Mouse (Mus musculus) frontal cortex, adult (tissue): Measurements from ENCODE around the gene Lypd5.

Experiments used
- ATAC-seq: cut with Nextera tagmentation; 2 replicates; pipeline ENCODE4 v1.9.2; 2017; ENCODE audit warnings: mild to moderate bottlenecking, moderate library complexity, mixed read lengths; ENCODE audit not compliant: low TSS enrichment

Gene Lypd5

DNA sequence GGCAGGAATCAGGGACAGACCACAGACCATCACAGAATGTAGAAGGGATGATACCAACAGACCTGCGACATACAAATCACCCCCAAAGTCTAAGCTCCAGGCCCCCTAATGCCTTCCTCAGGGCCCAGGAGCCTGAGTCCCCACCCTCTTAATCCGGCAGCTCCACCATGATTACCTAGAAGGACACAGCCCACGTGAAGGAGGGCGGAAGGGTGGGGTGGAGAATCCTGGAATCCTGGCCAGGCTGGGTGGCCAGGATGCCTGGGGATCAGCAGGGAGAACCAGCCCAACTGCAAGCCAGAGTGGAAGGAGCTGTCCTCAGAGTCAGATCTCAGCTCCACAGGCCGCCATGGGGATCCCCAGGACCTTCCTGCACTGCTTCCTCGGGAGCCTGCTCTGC, at the start of gene Lypd5:
TSS of gene Lypd5 (plus strand) at position 301 of the 400 bp plus-strand sequence.
- no peak for ATAC-seq

DNA sequence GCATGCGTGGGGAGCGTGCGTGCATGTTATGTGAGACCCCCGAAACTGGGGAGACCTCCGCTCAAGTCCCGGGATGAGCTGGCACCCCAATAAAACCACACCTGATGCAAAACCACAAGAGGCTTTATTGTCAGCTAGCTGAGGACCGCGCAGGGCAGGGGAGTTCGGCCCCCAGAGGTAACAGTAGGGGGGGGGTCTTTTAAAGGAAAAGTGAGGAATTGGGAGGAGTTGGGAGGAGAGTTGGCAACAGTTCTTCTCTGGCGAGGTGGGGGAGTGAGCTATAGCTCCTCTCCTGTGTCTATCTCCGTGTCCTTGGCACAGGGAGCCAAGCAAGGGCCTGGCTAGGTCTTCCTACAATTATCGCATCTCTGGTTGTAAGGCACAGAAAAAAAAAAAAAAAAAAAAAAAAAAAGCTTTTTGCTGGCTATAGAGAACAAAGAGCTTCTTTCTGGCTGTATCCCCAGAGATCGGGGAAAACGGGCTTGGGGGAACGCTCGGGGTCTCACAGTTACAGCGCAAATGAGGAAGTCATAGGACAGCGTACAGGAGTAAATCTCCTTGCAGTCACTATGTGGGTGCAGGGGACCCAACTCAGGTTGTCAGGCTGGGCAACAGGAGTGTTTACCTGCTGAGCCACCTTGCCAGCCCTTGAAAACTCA, 49.0 kb upstream of the Lypd5 start:
- no peak for ATAC-seq

DNA sequence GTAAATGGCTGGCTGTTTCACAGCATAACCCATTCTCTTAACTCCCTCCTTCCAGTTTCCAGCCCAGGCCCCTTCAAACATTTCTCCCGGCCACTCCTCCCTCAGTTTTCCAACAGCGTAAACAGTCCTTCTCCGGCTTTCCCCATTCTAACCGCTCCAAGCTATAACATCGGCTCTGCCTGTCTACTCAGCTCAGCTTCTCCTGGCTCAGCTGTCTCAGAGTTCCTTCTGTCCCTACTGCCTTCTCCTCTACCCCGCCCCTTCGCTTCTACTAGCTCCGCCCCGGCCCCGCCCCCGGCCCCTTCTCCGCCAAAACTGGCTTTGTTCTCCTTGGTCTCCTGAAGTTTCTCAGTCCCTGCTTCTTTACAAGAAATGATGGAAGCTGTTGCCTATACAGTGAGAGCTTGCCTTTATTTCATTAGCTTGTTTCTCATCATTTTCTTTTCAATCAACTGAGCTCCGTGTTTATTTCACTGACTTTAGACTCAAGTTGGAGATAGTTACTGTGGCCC, 48.2 kb upstream of the Lypd5 start, which contains the start of gene Zfp61:
TSS of gene Zfp61 (minus strand) at position 462 of the 512 bp plus-strand sequence.
- no peak; the same call in 1 of the 2 replicates for ATAC-seq

DNA sequence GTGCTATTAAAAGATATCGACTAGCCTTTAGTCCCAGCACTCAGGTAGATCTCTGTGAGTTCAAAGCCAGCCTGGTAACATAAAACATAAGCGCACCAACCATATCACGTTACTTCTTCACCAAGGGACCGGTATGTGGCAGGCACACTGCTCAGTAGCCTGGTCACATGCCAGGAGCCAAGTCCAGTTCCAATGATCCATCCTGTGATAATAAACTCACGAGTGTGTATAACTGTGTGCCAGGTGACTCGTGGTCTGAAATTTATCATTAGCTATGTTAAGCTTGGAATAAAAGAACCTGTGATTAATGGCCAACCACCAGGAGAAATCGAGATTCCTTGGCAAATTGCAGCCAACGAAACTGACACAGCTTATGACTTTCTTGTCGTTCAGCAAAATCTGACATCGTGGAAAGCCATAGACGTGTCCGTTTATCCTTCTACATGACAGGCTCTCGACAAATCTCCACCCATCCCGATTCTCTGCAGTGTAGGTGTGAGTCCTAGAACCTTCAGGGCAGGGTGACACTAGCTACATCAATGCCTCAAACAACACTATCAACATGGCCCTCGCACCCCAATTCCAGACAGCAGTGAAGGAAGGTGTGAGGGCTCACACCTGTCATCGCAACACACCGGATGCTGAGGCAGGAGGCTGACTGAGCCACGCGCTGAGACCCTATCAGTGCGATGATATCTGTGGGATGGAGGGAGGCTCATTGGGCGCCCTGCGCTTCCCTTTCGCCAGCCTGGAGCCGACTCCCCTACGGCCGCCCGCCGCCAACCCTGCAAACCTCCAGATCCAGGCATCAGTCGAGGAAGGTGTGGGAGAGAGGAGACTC, 33.0 kb upstream of the Lypd5 start:
- 0 out of 2 replicates have a peak, but pooled peaks have one; percentile 32 for ATAC-seq

DNA sequence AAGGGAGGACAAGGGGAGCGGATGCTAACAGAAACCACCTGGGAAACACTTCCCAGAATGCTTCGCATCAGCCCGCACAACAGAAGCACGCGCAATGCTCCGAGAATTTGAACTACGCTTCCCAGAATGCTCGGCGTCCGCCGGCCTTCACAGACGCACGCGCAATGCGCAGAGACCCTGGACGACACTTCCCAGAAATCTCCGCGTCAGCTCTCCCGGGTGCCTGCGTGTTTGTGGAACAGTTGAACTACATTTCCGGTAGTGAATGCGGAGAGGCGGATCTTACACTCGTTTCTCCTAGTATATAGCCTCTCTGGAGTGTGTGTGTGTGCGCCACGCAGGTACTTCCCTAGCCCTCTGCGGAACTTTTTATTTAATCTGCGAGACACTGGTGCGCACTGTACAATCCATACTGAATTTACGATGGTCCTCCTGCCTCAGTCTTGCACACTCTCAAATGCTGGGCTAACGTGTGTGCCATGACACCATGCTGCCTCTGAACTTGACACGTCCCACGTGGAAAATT, 32.4 kb upstream of the Lypd5 start, which contains the start of gene Zfp94:
TSS of gene Zfp94 (minus strand) at position 100 of the 526 bp plus-strand sequence.
- peak; percentile 99 for ATAC-seq

DNA sequence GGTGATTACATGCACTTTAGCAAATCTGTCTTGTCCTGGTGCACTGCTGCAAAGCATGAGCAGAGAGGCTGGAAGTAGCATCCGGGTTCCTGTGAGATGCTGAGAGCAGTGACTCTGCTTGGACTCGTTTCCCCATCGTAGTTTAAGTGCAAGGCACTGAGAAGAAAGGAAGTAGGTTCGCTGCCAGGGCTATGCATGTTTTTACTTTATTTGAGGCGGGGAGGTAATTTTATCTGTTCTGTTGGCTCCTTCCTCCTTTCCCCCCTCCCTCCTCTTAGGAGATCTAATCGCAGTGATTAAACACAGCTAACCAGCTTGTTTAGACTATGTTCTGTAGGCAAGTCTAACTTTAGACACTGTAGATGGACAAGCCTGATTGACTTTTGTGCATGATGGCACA, 30.1 kb upstream of the Lypd5 start:
- no peak for ATAC-seq

DNA sequence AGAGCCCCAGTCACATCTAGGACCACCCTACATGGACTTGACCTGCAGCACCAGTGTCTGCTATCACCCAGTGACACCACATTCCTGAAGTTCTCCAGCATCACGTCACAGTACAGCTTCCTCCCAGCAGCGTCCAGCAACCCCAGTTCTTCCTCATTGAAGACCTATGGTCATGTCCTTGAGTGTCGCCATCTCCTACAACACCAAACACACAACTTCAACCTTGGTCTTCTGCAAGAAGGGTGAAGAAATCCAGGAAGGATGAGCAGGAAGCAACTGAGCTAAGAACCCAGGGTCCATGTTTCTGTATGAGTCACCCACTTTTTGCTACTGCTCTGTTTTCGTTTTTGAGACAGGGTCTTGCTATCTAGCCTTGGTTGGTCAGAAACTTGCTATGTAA, 26.4 kb upstream of the Lypd5 start:
- ATAC-seq = no peak

DNA sequence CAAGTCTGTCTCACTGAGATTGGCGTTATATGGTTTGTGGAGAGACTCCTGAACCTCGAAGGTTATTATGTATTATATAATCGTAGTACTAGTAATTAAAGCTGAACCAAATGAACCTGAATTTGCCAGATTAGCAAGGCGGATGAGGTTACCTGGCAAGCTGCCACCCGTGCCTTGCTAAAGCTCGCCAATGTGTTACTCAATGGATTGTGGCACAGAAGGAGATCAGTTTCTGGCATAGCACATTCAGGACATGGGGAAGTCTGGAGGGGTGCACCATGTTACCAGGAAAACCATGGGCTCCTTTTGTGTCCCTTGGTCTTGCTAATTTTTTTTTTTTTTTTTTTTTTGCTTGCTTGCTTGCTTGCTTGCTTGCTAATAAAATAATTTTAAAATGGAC, 23.8 kb upstream of the Lypd5 start:
- ATAC-seq = no peak

DNA sequence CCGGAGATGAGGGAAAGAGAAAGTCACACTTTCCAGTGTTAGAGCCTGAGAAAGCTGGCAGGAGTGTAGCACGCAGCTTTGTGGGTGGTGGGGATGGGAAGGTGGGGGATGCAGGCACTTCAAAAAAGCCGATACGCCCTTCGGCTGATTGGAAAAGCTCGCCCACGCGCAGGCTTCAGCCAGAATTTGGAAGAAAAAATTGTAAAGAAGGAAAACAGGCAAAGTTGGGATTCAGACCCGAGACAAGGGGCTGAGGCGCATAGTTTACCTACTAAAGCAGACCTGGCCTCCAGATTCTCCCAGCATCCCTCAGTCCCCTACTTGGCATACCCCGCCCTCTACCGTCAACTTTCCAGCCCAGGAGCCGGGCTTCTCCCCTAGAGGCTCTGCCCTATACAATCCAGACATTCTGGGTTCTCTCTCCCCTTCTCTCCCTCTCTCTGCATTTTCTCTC, 23.3 kb upstream of the Lypd5 start:
- ATAC-seq = peak; percentile 62; the same call in 1 of the 2 replicates

DNA sequence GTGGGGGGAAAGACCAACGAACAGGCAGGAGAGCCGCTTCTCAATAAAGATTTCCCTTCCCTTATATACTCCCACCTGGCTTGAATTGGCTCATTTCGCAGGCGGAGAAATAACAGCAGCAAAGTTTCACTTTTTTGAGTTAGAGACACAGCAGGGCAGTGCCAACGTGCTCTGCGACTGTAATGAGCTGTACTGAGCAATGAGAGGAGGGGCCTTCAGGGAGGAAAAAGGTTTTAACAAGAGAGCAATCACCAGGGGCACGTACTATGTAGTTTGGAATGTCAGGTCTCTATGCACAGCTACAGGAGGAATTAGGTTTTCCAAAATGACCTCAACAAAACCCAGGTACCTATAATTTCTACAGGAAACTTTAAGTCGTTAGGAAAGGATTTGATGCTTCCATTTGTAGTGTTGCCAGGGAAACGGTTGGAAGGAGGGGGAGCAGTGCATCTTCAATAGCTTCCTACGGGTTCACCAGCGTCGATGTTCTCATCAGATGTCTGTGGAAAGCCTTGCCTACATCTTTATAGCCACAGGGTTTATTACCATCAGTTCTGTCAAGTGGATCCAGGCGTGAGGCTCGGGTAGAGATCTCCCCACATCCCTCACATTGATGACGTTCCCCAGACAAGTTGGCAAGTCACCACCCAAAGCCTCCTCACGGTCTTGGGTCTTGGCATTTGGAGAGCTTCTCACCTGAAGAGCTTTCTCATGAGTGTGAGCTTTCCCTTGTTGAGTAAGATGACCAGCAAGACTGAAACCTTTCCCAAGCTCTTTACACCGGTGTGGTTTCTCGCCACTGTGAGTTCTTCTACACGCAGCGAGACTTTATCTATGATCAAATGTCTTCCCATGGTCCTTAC, 22.5 kb upstream of the Lypd5 start:
- ATAC-seq = peak; percentile 31; the same call in 1 of the 2 replicates

DNA sequence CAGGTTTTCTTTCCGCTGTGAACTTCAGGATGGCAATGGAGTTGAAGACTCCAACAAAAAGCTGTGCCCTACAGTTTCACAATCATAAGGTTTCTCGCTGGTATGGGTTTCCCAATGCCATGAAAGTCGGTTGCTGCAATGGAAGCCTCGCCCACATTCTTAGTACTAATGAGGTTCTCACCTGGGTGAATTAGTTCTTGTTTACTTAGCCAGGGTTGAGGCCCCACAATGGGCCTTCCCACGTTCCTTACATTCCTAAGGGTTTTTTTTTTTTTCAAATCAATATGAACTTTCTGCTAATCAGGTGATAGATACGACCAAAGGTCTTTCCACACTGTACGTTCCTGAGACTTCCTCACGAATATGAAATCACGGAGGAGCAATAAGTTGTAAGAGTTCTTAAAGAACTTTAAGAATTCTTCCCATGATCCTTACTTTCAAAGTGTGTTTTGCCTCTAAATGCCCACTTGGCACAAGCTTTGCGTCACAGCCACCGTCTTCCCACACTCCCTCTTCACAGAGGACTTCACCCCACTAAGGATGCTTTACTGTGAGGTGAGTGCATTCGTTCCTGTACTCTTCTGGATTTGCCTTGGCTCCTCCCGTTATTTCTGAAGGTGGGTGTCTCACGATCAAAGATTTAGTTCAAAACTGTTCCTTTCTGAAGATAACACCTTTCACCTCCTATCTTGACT, 21.6 kb upstream of the Lypd5 start:
- ATAC-seq = no peak

DNA sequence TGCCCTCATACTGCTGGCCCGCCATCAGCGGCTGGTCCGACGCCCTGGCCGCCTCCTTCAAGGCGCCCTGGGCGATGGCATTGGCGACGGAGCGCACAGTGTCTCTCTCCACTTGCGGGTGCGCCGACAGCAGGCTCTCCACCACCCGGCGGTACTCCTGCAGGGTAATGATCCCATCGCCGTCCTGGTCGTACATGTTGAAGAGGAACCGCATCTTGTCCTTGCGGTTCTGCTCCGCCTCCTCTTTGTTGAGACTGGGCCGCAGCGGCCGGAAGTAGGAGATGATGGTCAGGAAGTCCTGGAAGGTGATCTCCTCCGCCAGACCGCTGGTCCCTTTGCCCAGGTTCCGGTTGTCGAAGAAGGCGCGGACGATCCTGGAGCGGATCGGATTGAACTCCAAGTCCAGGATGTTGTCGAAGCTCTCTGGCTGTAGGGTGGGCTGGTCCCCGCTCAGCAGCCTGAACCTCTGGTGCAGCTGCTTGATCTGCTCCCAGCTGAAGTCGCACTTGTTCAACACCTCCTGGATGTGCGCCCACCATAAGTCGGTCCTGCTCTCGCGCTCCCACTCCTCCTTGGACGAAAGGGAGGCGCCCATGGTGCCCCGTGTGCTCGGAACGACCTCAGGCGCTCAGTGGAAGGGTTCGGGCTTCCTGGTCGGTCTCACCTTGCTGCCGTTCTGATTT, 15.6 kb upstream of the Lypd5 start, which contains the start of gene Tescl:
TSS of gene Tescl (minus strand) at position 633 of the 683 bp plus-strand sequence.
- no peak for ATAC-seq

DNA sequence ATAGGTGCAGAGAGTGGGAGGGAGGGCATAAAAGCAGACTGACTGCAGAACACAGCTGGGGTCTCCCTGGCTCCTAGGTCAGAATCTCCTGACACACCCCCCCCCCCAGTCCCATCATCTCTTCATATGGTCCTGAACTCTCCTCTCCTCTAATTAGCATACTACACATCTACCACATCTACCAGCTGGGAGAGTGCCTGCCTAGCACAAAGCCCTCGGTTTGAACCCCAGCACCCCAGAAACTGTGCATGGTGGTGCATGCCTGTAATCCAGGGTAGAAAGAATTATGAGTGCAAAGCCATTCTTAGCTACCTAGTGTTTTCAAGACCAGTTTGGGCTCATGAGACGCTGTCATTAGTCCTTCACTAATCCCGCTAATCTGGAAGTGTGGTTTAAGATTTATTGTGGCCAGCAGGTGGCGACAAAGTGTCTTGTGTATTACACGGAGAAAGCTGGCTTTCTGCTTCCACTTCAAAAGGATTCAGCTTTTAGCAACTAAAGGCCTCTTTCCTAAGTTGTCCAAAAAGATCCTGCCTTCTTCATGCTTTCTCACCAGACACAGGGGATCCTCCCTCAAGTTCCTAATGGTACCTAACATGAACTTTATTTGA, 13.2 kb upstream of the Lypd5 start:
- ATAC-seq = peak; percentile 50; the same call in 1 of the 2 replicates

DNA sequence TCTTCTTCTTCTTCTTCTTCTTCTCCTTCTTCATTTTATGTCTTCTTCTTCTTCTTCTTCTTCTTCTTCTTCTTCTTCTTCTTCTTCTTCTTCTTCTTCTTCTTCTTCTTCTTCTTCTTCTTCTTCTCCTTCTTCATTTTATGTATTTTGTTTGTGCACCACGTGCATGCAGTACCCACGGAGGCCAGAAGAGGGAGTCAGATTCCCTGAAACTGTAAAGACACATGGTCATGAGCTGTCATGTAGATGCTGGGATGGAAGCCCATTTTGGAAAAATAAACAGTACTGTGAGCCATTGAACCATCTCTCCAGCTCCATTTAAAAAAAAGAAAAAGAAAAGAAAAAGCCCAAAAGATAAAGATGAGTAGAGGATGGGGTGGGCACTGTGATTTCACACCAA, 10.8 kb upstream of the Lypd5 start:
- no peak for ATAC-seq

DNA sequence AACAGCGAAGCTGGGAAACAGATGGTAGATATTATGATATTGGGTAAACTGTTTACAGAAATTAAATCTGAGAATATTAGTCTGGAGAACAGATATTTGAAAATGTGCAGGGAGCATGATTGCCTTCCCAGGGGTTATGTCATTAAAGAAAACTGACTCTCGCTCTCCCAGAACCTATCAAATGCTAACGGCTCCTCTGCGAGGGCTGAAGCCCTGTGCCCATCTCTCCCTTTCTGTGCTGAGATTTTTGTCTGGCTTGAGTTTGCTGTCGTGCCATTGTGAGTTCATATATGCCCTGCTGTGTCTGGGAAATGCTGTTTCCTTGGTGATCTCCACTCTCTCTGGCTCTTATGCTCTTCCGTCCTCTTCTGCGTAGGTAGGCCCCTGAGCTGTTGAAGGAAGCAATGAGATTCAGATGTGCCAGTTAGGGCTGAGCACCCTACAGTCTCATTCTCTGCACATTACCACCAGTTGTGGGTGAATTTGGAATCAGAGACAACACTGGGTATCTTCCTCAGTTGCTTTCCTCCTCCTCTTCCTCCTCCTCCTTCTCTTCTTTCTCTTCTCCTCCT, 5.2 kb upstream of the Lypd5 start:
- ATAC-seq = peak; percentile 85

DNA sequence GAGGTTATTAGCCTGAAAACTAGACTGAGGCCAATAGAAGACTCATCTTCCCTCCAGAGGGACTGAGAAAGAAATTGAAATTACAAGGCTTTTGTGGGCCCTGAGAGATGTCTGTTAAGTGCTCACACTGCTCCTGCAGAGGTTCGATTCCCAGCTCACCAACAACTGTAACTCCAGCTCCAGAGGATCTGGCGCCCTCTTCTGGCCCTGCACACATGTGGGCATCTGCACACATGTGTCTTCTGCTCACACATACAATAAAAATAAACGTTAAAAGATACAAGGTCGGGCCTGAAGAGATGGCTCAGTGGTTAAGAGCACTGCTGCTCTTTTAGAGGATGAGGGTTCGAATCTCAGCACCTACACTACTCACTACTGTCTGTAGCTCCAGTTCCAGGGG, 2.6 kb upstream of the Lypd5 start:
- no peak for ATAC-seq

DNA sequence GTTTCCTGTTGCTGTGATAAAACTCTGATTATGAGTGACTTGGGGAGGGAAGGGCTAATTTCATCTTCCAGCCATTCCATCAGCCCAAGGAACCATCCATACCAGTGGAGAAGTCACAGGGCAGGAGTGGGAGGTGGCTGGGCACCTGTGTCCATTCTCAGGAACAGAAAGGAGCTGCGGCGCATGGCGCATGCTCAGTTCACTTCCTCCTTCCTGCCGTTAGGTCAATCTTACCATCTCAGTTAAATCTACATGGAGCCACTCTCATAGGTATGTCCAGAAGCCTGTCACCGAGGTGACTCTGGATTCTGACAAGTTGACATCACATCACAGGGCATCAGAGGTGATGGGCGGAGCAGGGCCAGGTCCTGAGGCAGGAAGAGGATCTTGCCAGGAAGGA, 6.7 kb downstream of the Lypd5 start:
- ATAC-seq = no peak

DNA sequence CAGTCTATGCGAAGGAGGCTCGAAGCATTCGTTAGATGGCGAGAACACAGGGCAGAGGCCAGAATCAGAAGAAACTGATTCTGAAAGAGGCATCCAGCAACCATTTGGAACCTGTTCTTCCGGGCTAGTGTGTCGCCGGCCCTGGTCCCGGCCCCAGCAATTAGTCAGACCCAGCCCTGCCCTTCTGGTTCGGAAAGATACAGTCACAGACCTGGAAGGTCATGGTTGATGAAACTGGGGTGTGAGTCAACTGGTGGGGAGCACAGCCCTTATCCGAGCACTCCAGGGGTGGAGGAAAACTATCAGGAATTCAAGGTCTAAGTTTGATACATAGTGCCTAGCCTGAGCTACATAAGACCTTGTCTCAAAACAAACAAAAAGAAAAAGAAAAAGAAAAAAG, 7.1 kb downstream of the Lypd5 start:
- no peak for ATAC-seq

DNA sequence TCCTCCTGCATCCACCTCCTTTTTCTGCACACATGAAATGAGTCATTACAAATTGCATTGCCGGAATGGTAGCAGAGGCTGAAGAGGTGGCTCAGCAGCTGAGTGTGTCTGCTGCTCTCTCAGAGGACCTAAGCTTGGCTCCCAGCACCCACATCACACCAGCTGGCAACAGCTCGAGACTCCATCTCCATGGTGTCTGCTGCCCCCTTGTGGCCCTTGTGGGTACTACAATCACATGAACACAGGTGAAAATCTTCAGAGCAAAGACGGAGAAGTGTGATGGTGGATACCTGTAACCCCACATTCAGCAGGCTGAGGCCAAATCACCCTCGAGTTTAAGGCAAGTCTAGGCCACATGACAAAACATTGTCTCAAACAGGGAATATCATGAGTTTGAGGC, 8.9 kb downstream of the Lypd5 start:
- no peak for ATAC-seq
